Mouse (Mus musculus) C2C12 (cell line): Measurements from ENCODE around the gene Asic2. TPM values are rescaled to one million over a fixed set of nuclear protein-coding genes. Genes with fewer than 3 reads are reported as not detected.

ENCODE experiments used
- H3K27me3 ChIP-seq: one replicate; pipeline ENCODE4 v1.6.1; 2011; ENCODE audit not compliant: control insufficient read depth, insufficient read depth, insufficient read length
- H3K36me3 ChIP-seq: one replicate; pipeline ENCODE4 v1.6.1; 2011; ENCODE audit not compliant: control insufficient read depth, insufficient read depth
- H3K4me3 ChIP-seq: one replicate; pipeline ENCODE4 v1.5.1; 2011; ENCODE audit warnings: mild to moderate bottlenecking, control low read depth; ENCODE audit not compliant: poor library complexity, insufficient read depth, severe bottlenecking
- H3K79me2 ChIP-seq: one replicate; pipeline ENCODE4 v1.6.1; 2011; ENCODE audit not compliant: control insufficient read depth, insufficient read depth
- H3K79me3 ChIP-seq: one replicate; pipeline ENCODE4 v1.6.1; 2011; ENCODE audit warnings: low read depth, control low read depth
- H3ac ChIP-seq: one replicate; pipeline ENCODE3; 2011; ENCODE audit warnings: low read depth; ENCODE audit not compliant: control insufficient read depth, insufficient read length
- CEBPB ChIP-seq: IDR thresholded peaks from one replicate; pipeline ENCODE4 v1.6.1; 2011; ENCODE audit warnings: low read depth, mild to moderate bottlenecking, control low read depth, moderate library complexity
- CTCF ChIP-seq: IDR thresholded peaks from one replicate; pipeline ENCODE4 v1.5.1; 2011; ENCODE audit not compliant: control insufficient read depth, insufficient read depth, insufficient read length
- FOSL1 ChIP-seq: IDR thresholded peaks from one replicate; pipeline ENCODE4 v1.8.0; 2011; ENCODE audit warnings: mild to moderate bottlenecking, low read length; ENCODE audit not compliant: poor library complexity, insufficient read depth, severe bottlenecking
- MAX ChIP-seq: IDR thresholded peaks from one replicate; pipeline ENCODE4 v1.6.1; 2011; ENCODE audit warnings: mild to moderate bottlenecking, control low read depth
- MYOD1 ChIP-seq: IDR thresholded peaks from one replicate; pipeline ENCODE4 v1.6.1; 2011; ENCODE audit warnings: low read depth; ENCODE audit not compliant: control insufficient read depth, insufficient read length
- MYOG ChIP-seq: IDR thresholded peaks from one replicate; pipeline ENCODE4 v1.6.1; 2011; ENCODE audit not compliant: control insufficient read depth, insufficient read length; ENCODE audit errors: extremely low read depth
- USF1 ChIP-seq: IDR thresholded peaks from one replicate; pipeline ENCODE4 v1.6.1; 2011; ENCODE audit warnings: low read depth, mild to moderate bottlenecking, control low read depth, moderate library complexity
- polyA plus RNA-seq: library from polyadenylated mRNA; unstranded; fragments of >200 nt; fragmentation: generic; extraction: Trizol; gene quantifications from one replicate; pipeline ENCODE4 v1.2.1, GENCODE M21; 2012; ENCODE audit warnings: missing spikeins

Asic2 gene
- polyA plus RNA-seq, 1 experiment = not detected

GRCm38 (mm10) chr11:81163056-81163455, 805.2 kb downstream of the Asic2 start:
- Histone ChIP-seq H3ac (no peak overlapping the region), H3K36me3 (no peaks in the 10 kb centered on the region), H3K79me2 (no peaks in the 10 kb centered on the region), H3K27me3 (no peaks in the 10 kb centered on the region), H3K4me3 (no peak overlapping the region), H3K79me3 (no peaks in the 10 kb centered on the region)
- no peak for TF ChIP-seq CEBPB
- TF ChIP-seq FOSL1 = no peak
- no peak for TF ChIP-seq MYOD1
- TF ChIP-seq CTCF = no peak
- no peak for TF ChIP-seq MAX
- no peak for TF ChIP-seq USF1
- TF ChIP-seq MYOG = no peak

GRCm38 (mm10) chr11:81153841-81154240, 814.4 kb downstream of the Asic2 start:
- no peak overlapping the region for H3ac ChIP-seq
- H3K79me2 ChIP-seq = no peaks in the 10 kb centered on the region
- H3K27me3 ChIP-seq = peaks cover 20% of the 10 kb centered on the region
- TF ChIP-seq MYOG (no peak), FOSL1 (no peak), USF1 (no peak), MAX (no peak), CEBPB (no peak), MYOD1 (no peak), CTCF (no peak)
- no peak overlapping the region for H3K4me3 ChIP-seq
- no peaks in the 10 kb centered on the region for H3K79me3 ChIP-seq
- H3K36me3 ChIP-seq = no peaks in the 10 kb centered on the region

- peaks cover 22% of the 10 kb centered on the region for H3K27me3 ChIP-seq
- no peaks in the 10 kb centered on the region for H3K79me2 ChIP-seq
- TF ChIP-seq CTCF = no peak
- no peak for TF ChIP-seq USF1
- no peak for TF ChIP-seq FOSL1
- no peak for TF ChIP-seq MYOG
- TF ChIP-seq CEBPB = no peak
- no peak for TF ChIP-seq MYOD1
- TF ChIP-seq MAX = no peak
- no peaks in the 10 kb centered on the region for H3K79me3 ChIP-seq
- no peak overlapping the region for H3K4me3 ChIP-seq
- no peak overlapping the region for H3ac ChIP-seq
- H3K36me3 ChIP-seq = no peaks in the 10 kb centered on the region
Observed at GRCm38 (mm10) chr11:81153161-81153840, 815.0 kb downstream of the Asic2 start.

GRCm38 (mm10) chr11:81152460-81153160, 815.6 kb downstream of the Asic2 start:
- TF ChIP-seq MYOG = no peak
- no peak for TF ChIP-seq FOSL1
- no peak for TF ChIP-seq MYOD1
- no peak for TF ChIP-seq USF1
- no peak for TF ChIP-seq CTCF
- Histone ChIP-seq H3K4me3 (no peak overlapping the region), H3K79me2 (no peaks in the 10 kb centered on the region), H3K79me3 (no peaks in the 10 kb centered on the region), H3ac (no peak overlapping the region), H3K36me3 (no peaks in the 10 kb centered on the region), H3K27me3 (peaks cover 22% of the 10 kb centered on the region)

GRCm38 (mm10) chr11:81152021-81152385, 816.3 kb downstream of the Asic2 start:
- no peaks in the 10 kb centered on the region for H3K79me3 ChIP-seq
- TF ChIP-seq CTCF (no peak), MAX (no peak)
- no peak overlapping the region for H3K4me3 ChIP-seq
- no peaks in the 10 kb centered on the region for H3K36me3 ChIP-seq
- no peaks in the 10 kb centered on the region for H3K79me2 ChIP-seq
- no peak overlapping the region for H3ac ChIP-seq
- H3K27me3 ChIP-seq = peaks cover 22% of the 10 kb centered on the region
